Mouse (Mus musculus): ENCODE data around the gene Crmp1.

DNA sequence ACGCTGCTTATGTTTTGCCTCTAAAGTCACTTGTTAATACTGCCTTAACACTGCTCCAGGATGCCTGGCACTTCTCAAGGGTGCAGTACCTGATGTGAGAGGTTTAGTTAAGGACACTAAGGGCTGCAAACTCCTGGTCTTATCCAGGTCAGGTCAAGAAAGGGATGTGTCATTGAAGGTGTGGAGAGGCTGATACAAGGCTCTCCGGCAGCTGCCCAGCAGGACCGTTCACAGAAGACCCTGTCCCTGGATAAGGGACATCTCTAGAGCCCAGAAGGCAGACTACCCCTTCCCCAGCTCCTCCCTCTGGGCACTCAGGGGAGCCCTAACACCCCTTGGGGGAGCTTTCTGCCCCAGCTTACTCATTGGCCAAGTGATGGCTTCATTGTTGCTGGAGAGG is 96.0 kb downstream of the Crmp1 start:
- no peak for TF ChIP-seq CTCF (IDR thresholded peaks at IDR 0.05)
- TF ChIP-seq POLR2A (IDR thresholded peaks at IDR 0.05; ENCODE audit: insufficient read depth, low read depth, low read length) = no peak

Data from heart, adult 2 months (tissue).